15 mouse cellular contexts compared by ENCODE assay signal in genomic region chr15:56498774-56499173, GRCm38 (mm10).
"Had no signal": no experiment of that assay in that cellular context is flagged by ENCODE, and none has a peak within 500 bp of the region (broad histone marks: within the 10 kb centered on the region; RNA-seq: fewer than 3 reads in every experiment).

No protein-coding gene starts in this region.

- H3K27ac ChIP-seq: kidney, postnatal 0 days; limb, embryonic 13.5 days; liver, embryonic 12.5 days; midbrain, embryonic 10.5 days; neural tube, embryonic 12.5 days had no signal

- H3K4me3 ChIP-seq: limb, embryonic 13.5 days; liver, embryonic 12.5 days; midbrain, embryonic 10.5 days; myocyte; neural tube, embryonic 12.5 days had no signal

- DNase-seq: kidney, postnatal 36 days; layer of hippocampus, adult 9-11 months; left cerebral cortex, postnatal 4 days; lung, embryonic 14.5 days; lung, postnatal 10 days; lung, postnatal 4 days; midbrain, embryonic 14.5 days; thymus, adult 18-20 months; thymus, postnatal 14 days had no signal
